Mouse (Mus musculus) E14TG2a.4 (cell line): ENCODE results near the gene Commd3.

ENCODE experiments used
- H3K27me3 ChIP-seq: 2 replicates; pipeline ENCODE4 v1.6.1; 2014; ENCODE audit warnings: low read length, control low read depth; ENCODE audit not compliant: insufficient read depth
- H3K36me3 ChIP-seq: 2 replicates; pipeline ENCODE4 v1.6.1; 2014; ENCODE audit warnings: low read length, control low read depth; ENCODE audit not compliant: insufficient read depth
- H3K4me1 ChIP-seq: replicated peaks from 2 replicates; pipeline ENCODE4 v1.6.1; 2014; ENCODE audit warnings: low read depth, low read length, control low read depth
- H3K4me3 ChIP-seq: replicated peaks from 2 replicates; pipeline ENCODE4 v1.5.1; 2014; ENCODE audit warnings: mild to moderate bottlenecking, low read length
- H3K9me3 ChIP-seq: 2 replicates; pipeline ENCODE4 v1.6.1; 2014; ENCODE audit warnings: low read length, control low read depth
- CTCF ChIP-seq: conservative IDR thresholded peaks from 2 replicates; pipeline ENCODE4 v1.5.1; 2014; ENCODE audit warnings: low read length
- NANOG ChIP-seq: IDR thresholded peaks from 2 replicates; pipeline ENCODE4 v1.6.1; 2014; ENCODE audit warnings: borderline replicate concordance, low read length, mixed read lengths
- POU5F1 ChIP-seq: IDR thresholded peaks from 2 replicates; pipeline ENCODE4 v1.6.1; 2014; ENCODE audit warnings: low read length, borderline replicate concordance

Commd3 gene

GRCm38 (mm10) chr2:18680501-18680900, 8.3 kb downstream of the Commd3 start:
- TF ChIP-seq POU5F1: no peak
- no peak for TF ChIP-seq CTCF
- TF ChIP-seq NANOG: no peak
- peaks cover 69% of the 10 kb centered on the region for H3K27me3 ChIP-seq

GRCm38 (mm10) chr2:18680961-18681360, 8.8 kb downstream of the Commd3 start:
- H3K9me3 ChIP-seq: no peaks in the 10 kb centered on the region
- no peak for TF ChIP-seq CTCF
- TF ChIP-seq NANOG: no peak
- no peak for TF ChIP-seq POU5F1
- H3K4me3 ChIP-seq: peak overlapping the region; percentile 64
- peaks cover 67% of the 10 kb centered on the region for H3K27me3 ChIP-seq
- no peaks in the 10 kb centered on the region for H3K36me3 ChIP-seq
- peaks cover 22% of the 10 kb centered on the region for H3K4me1 ChIP-seq

More at GRCm38 (mm10) chr2:18680501-18680900, 8.3 kb downstream of the Commd3 start:
- H3K4me3 ChIP-seq: no peak overlapping the region
- H3K36me3 ChIP-seq: no peaks in the 10 kb centered on the region
- H3K9me3 ChIP-seq: no peaks in the 10 kb centered on the region
- peaks cover 27% of the 10 kb centered on the region for H3K4me1 ChIP-seq

DNA sequence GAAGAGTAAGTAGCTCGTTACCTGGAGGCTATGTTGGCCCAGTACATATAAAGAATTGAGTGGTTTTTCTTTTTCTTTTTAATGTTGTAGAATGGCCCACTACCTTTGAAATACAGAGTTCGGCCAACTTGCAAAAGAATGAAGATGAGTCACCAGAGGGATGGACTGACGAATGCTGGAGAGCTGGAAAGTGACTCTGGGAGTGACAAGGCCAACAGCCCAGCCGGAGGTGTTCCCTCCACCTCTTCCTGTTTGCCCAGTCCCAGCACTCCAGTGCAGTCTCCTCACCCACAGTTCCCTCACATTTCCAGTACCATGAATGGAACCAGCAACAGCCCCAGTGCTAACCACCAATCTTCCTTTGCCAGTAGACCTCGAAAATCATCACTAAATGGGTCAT, 11.9 kb downstream of the Commd3 start:
- Histone ChIP-seq H3K4me1 (peaks cover 15% of the 10 kb centered on the region), H3K27me3 (peaks cover 79% of the 10 kb centered on the region), H3K4me3 (no peak overlapping the region), H3K9me3 (peaks cover 24% of the 10 kb centered on the region), H3K36me3 (no peaks in the 10 kb centered on the region)
- no peak for TF ChIP-seq CTCF
- no peak for TF ChIP-seq NANOG
- no peak for TF ChIP-seq POU5F1

DNA sequence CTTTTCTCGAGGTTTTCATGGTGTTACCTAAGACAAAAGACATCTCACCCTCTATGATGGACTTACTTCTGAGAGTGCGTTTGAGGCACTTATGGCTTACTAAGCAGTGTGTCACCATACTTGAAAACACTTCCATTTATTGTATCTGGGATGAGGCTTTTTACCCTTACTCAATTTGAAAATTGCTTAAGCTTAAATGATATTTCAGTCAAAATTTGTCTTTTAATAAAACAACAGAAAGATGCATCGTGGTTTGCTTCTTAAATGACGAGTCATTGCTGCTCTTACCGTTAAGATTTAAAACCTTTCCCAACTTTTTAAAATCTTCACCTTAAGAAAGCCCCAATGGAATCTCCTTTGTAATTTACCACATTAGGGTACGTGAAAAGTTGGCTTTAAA, 14.2 kb downstream of the Commd3 start:
- Histone ChIP-seq H3K4me3 (no peak overlapping the region), H3K9me3 (peaks cover 24% of the 10 kb centered on the region), H3K27me3 (peaks cover 79% of the 10 kb centered on the region), H3K36me3 (no peaks in the 10 kb centered on the region), H3K4me1 (peaks cover 18% of the 10 kb centered on the region)
- TF ChIP-seq NANOG: no peak
- no peak for TF ChIP-seq POU5F1
- no peak for TF ChIP-seq CTCF

- TF ChIP-seq POU5F1: peak; percentile 92
- TF ChIP-seq CTCF: no peak
- peak; percentile 78; the same call in 1 of the 2 replicates for TF ChIP-seq NANOG
- Histone ChIP-seq H3K36me3 (no peaks in the 10 kb centered on the region), H3K4me1 (peaks cover 16% of the 10 kb centered on the region), H3K27me3 (peaks cover 77% of the 10 kb centered on the region), H3K4me3 (no peak overlapping the region), H3K9me3 (peaks cover 24% of the 10 kb centered on the region)
Observed at GRCm38 (mm10) chr2:18686826-18687519, 14.8 kb downstream of the Commd3 start.

DNA sequence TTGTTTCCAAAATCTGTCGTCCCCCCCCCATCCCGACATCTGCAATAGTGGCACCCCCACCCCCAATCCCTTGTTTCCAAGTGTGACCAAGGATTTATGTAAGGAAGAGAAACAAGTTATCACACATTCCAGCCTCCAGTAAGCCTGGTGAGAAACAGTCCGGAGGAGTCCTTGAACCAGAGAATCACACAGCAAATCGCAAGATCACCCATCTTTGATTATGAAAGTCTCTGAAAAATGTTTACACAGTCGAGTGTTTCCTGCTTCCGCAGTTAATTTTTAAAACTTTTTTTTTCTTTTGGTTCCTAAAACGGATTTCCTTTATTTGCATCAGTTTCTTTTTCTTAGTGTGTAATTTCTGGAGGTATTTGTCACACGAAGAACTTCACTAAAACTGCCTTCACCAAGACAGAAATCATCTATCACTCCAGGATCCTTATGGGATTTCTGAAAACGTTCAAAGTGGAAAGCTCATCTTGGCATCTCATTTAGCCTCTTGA, 15.5 kb downstream of the Commd3 start:
- TF ChIP-seq CTCF (no peak), POU5F1 (no peak), NANOG (no peak)
- H3K36me3 ChIP-seq: no peaks in the 10 kb centered on the region
- peaks cover 24% of the 10 kb centered on the region for H3K9me3 ChIP-seq
- H3K27me3 ChIP-seq: peaks cover 78% of the 10 kb centered on the region
- H3K4me3 ChIP-seq: no peak overlapping the region
- H3K4me1 ChIP-seq: peaks cover 16% of the 10 kb centered on the region

DNA sequence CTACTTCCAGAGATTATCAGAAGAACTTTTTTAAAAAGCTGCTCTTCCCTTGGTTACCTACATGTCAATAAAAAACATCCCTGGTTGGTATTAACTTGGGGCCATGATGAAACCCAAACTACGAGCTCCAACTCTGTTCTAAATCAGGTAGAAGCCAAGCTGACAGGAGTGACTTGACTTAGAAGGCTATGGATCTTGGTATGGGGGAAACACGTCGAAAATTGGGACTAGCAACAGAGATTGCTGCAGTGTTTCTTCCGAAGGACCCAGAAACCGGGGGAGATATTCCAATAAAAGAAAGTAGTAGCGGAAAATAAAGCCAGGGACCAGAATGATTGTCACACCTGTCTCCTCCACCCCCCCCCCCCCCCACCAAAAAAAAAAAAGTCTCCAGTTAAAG, 16.1 kb downstream of the Commd3 start:
- peak overlapping the region; percentile 73 for H3K4me3 ChIP-seq
- H3K36me3 ChIP-seq: no peaks in the 10 kb centered on the region
- peaks cover 24% of the 10 kb centered on the region for H3K9me3 ChIP-seq
- TF ChIP-seq CTCF (no peak), NANOG (no peak), POU5F1 (no peak)
- peaks cover 79% of the 10 kb centered on the region for H3K27me3 ChIP-seq
- H3K4me1 ChIP-seq: peaks cover 16% of the 10 kb centered on the region

GRCm38 (mm10) chr2:18688708-18689063, 16.5 kb downstream of the Commd3 start:
- Histone ChIP-seq H3K27me3 (peaks cover 79% of the 10 kb centered on the region), H3K4me1 (peaks cover 18% of the 10 kb centered on the region), H3K36me3 (no peaks in the 10 kb centered on the region), H3K9me3 (peaks cover 24% of the 10 kb centered on the region), H3K4me3 (peak overlapping the region; percentile 73)
- no peak for TF ChIP-seq NANOG
- no peak for TF ChIP-seq POU5F1
- TF ChIP-seq CTCF: no peak
